Mouse (Mus musculus) cerebellum, adult 2 months (tissue): ENCODE measurements at regions not wholly inside any gene's neighbourhood (a gene's known extent, or its start where the extent isn't known, plus 50 kb on each side); places are given as distances from the start of the nearest gene placed in this dataset.

ENCODE experiments used
- CTCF ChIP-seq: fragments of 200-500 bp; IDR thresholded peaks from 2 replicates; pipeline ENCODE4 v1.5.1; 2011; ENCODE audit warnings: low read depth, mild to moderate bottlenecking, control low read depth, low read length, moderate library complexity, borderline replicate concordance; ENCODE audit not compliant: insufficient read depth
- POLR2A ChIP-seq: fragments of 200-500 bp; IDR thresholded peaks from 2 replicates; pipeline ENCODE4 v1.6.1; 2011; ENCODE audit warnings: low read length, control low read depth, borderline replicate concordance; ENCODE audit not compliant: insufficient read depth

DNA sequence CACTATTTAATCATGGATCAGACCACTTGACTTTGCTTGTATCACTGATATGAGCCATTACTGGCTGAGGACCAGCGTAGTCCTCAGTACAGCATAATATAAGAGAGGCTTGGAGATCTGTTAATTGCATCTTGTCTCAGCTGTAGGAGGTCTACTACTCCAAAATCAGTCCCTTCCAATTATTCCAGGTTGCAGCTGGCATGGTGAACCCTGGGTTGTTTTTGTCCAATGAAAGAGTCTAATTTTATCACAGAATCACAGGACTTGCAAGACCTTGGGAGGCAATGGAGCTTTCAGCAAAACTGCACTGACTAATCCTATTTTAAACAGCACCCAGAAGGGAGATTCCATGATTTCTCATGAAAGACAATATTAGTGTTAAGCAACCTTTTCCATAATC is 629.7 kb upstream of the Mef2c start:
- TF ChIP-seq CTCF (no peak), POLR2A (no peak)
